Mouse (Mus musculus) heart, embryonic 14.5 days (tissue): Measurements from ENCODE around the gene Pde9a. TPM values are rescaled to one million over a fixed set of nuclear protein-coding genes. Genes with fewer than 3 reads are reported as not detected.

ENCODE experiments used
- ATAC-seq: fragments of 200-750 bp; cut with Nextera tagmentation; 2 replicates; pipeline ENCODE4 v1.8.0; 2017; ENCODE audit warnings: low read depth, moderate TSS enrichment; ENCODE audit not compliant: insufficient number of reproducible peaks, insufficient read depth, low FRiP score
- H3K27ac ChIP-seq, 2 experiments: fragments of 200-500 bp in 1 of 2; fragments of 300-500 bp in 1 of 2; sonication (generic) in 1 of 2; replicated peaks in 1 of 2; 2 replicates each; pipeline ENCODE4 v1.5.1; 2012 to 2014; ENCODE audit warnings: low read depth in 2 of 2, low read length in 2 of 2, control low read depth in 1 of 2, mild to moderate bottlenecking in 1 of 2, mixed read lengths in 1 of 2; ENCODE audit not compliant: control insufficient read depth in 1 of 2, insufficient read depth in 1 of 2
- H3K27me3 ChIP-seq: fragments of 300-500 bp; sonication (generic); 2 replicates; pipeline ENCODE4 v1.6.1; 2014; ENCODE audit warnings: mild to moderate bottlenecking, low read length, control low read depth; ENCODE audit not compliant: control insufficient read depth, insufficient read depth
- H3K36me3 ChIP-seq: fragments of 300-500 bp; sonication (generic); 2 replicates; pipeline ENCODE4 v1.6.1; 2014; ENCODE audit warnings: mild to moderate bottlenecking, control low read depth, low read length, mixed read lengths; ENCODE audit not compliant: control insufficient read depth, insufficient read depth
- H3K4me1 ChIP-seq, 2 experiments: fragments of 200-500 bp in 1 of 2; fragments of 300-500 bp in 1 of 2; sonication (generic) in 1 of 2; 2 replicates each; pipeline ENCODE4 v1.6.1; 2012 to 2014; ENCODE audit warnings: low read length in 2 of 2, control low read depth in 1 of 2, mixed read lengths in 1 of 2; ENCODE audit not compliant: control insufficient read depth in 2 of 2, insufficient read depth in 2 of 2
- H3K4me2 ChIP-seq: fragments of 300-500 bp; sonication (generic); 2 replicates; pipeline ENCODE4 v1.6.1; 2014; ENCODE audit warnings: mild to moderate bottlenecking, low read length
- H3K4me3 ChIP-seq, 2 experiments: fragments of 200-500 bp in 1 of 2; fragments of 300-500 bp in 1 of 2; sonication (generic) in 1 of 2; 2 replicates each; pipeline ENCODE4 v1.5.1; 2012 to 2014; ENCODE audit warnings: low read length in 2 of 2, mild to moderate bottlenecking in 2 of 2, control low read depth in 1 of 2, low read depth in 1 of 2, moderate library complexity in 1 of 2; ENCODE audit not compliant: control insufficient read depth in 1 of 2, insufficient read depth in 1 of 2
- H3K9ac ChIP-seq: fragments of 300-500 bp; sonication (generic); 2 replicates; pipeline ENCODE4 v1.6.1; 2014; ENCODE audit warnings: mild to moderate bottlenecking, low read length
- H3K9me3 ChIP-seq: fragments of 300-500 bp; sonication (generic); 2 replicates; pipeline ENCODE4 v1.6.1; 2016; ENCODE audit warnings: low read length, control low read depth; ENCODE audit not compliant: control insufficient read depth
- WGBS: fragments of 180-500 bp; shearing (Covaris S2); extraction: QIAGEN DNeasy Blood & Tissue Kit; methylation state at CpG from one replicate; pipeline ENCODE4 v1.1.7; 2014; 5-methylcytosine and 5-hydroxymethylcytosine counted together
- polyA plus RNA-seq: library from polyadenylated mRNA; unstranded; fragments of >200 nt; fragmentation: Nextera tagmentation; extraction: Ambion mirVana; gene quantifications from 2 replicates; pipeline ENCODE4 v1.2.1, GENCODE M21; 2014

Pde9a gene
- polyA plus RNA-seq, 1 experiment from 2014 or later, result 9.1 TPM

DNA sequence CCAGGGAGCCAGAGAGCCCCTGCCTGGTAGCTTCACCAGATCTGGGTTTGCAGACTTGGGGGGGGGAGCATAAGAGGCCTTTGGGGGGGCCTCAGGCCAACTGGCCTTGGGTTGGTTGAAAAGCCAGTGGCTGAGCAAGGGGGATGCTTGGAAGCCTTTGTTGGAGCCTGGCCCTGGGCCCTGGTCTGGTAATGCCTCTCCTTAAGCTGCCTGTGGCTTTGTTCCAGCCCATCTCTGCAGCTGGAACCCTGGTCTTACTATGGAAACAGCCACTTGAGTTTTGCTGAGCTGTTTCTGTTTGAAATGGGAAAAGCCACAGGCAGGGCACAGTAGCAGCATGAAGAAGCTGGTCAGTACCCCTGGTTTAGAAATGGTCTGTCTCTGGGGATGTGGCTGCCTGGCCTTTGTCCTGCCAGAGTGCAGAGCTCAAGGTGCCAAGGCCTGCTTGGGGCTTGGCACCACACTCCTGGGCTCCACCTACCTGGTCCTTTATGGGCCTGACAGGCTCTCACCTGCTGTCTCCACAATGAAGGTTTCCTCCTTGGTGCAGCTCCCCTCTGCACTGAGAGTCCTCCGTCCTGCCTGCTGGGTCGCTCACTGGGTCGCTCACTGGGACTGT is 3.5 kb downstream of the Pde9a start:
- Histone ChIP-seq H3K36me3 (no peaks in the 10 kb centered on the region), H3K4me1 (peaks cover 15 to 18% of the 10 kb centered on the region in 2 experiments; a peak in 3 of 4 replicates), H3K9ac (no peak overlapping the region), H3K9me3 (no peaks in the 10 kb centered on the region), H3K4me3 (no peak overlapping the region), H3K27ac (no peak overlapping the region), H3K27me3 (peaks cover 25% of the 10 kb centered on the region), H3K4me2 (no peak overlapping the region)
- ATAC-seq, result no peak
- 90% methylated on average over 3 of the region's 3 CpGs for WGBS

DNA sequence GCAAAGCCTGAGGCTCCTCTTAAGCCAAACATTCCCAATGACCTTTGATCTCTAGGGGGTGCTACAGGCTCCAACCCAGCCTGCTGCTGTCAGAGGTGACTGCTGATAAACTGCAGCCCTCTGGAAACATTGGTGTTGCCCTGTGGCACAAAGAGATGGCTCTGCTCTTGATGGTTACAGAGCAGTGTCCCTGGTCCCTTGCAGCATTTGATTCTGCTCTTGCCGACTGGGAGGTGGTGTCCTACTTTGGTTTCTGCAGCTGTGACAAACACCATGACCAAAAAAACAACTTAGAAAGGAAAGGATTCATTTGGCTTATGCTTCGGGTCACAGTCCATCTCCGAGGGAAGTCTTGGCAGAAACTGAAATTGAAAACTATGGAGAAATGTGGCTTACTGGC is 5.5 kb downstream of the Pde9a start:
- Histone ChIP-seq H3K27me3 (peaks cover 20% of the 10 kb centered on the region), H3K4me2 (no peak overlapping the region), H3K9ac (no peak overlapping the region), H3K9me3 (no peaks in the 10 kb centered on the region), H3K27ac (no peak overlapping the region), H3K36me3 (no peaks in the 10 kb centered on the region), H3K4me1 (peaks cover 6 to 9% of the 10 kb centered on the region in 2 experiments; a peak in 3 of 4 replicates), H3K4me3 (no peak overlapping the region)
- no peak for ATAC-seq
- 46% methylated on average over 3 of the region's 3 CpGs for WGBS

DNA sequence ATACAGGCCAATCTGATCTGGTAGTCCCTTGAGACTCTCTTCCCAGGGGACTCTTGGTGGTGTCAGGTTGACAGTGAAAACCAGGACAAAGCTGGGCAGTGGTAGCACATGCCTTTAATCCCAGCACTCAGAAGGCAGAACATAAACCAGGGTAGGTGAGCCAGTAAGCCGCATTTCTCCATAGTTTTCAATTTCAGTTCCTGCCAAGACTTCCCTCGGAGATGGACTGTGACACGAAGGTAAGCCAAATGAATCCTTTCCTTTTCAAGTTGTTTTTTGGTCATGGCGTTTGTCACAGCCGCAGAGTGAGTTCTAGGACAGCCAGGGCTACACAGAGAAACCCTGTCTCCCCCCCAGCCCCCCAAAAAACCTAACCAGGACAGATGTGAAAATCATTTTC is 6.0 kb downstream of the Pde9a start:
- Histone ChIP-seq H3K4me2 (no peak overlapping the region), H3K27me3 (peaks cover 17% of the 10 kb centered on the region), H3K36me3 (no peaks in the 10 kb centered on the region), H3K4me3 (no peak overlapping the region), H3K4me1 (peaks cover 0 to 4% of the 10 kb centered on the region in 2 experiments; a peak in 1 of 4 replicates), H3K9ac (no peak overlapping the region), H3K9me3 (no peaks in the 10 kb centered on the region), H3K27ac (no peak overlapping the region)
- no peak for ATAC-seq
- 82% methylated on average over 5 of the region's 5 CpGs for WGBS

DNA sequence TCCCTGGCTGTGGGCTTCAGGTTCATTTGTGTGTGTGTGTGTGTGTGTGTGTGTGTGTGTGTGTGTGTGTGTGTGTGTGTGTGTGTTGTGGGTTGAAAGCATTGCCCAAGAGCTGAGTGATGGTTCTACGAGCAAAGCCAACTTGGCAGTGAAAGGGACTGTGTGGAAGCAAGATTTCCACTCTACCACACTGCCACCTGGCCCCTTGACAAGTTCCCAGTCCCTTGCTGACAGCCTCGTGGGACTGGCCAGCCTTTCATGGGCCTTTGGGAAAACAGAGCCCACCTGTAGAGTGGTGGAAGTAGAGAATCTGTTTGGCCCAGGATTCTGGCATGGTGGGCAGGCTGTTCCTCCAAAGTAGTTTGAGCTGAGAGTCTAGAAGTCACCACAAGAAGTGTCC is 7.8 kb downstream of the Pde9a start:
- Histone ChIP-seq H3K4me1 (peaks cover 0 to 4% of the 10 kb centered on the region in 2 experiments; a peak in 1 of 4 replicates), H3K4me2 (no peak overlapping the region), H3K27me3 (no peaks in the 10 kb centered on the region), H3K9me3 (no peaks in the 10 kb centered on the region), H3K27ac (no peak overlapping the region), H3K9ac (no peak overlapping the region), H3K4me3 (no peak overlapping the region), H3K36me3 (no peaks in the 10 kb centered on the region)
- 67% methylated on average over 2 of the region's 2 CpGs for WGBS
- ATAC-seq, result no peak

DNA sequence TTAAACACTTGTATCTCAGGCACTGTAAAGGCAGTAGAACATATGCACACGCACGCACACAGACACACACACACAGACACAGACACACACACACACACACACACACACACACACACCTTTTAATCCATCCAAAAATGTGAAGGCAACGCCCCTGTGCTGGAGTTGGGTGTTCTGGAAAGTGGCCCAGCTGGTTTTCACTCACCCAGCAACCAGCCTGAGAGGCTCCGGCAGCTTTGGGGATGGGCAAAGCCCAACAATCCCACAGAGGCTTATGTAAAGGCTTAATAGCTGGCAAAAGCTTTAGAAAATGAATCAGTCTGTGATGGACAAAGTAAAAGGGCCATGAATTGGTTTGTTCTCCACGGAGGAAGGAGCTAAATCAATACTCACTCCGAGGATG is 14.3 kb downstream of the Pde9a start:
- no peaks in the 10 kb centered on the region for H3K27me3 ChIP-seq
- WGBS, result 89% methylated on average over 6 of the region's 6 CpGs
- H3K4me3 ChIP-seq, result no peak overlapping the region
- no peak overlapping the region for H3K27ac ChIP-seq
- no peak overlapping the region for H3K9ac ChIP-seq
- no peak overlapping the region for H3K4me2 ChIP-seq
- no peak for ATAC-seq
- H3K4me1 ChIP-seq, result peaks cover 6 to 7% of the 10 kb centered on the region in 2 experiments; a peak in 2 of 4 replicates
- no peaks in the 10 kb centered on the region for H3K36me3 ChIP-seq
- no peaks in the 10 kb centered on the region for H3K9me3 ChIP-seq

DNA sequence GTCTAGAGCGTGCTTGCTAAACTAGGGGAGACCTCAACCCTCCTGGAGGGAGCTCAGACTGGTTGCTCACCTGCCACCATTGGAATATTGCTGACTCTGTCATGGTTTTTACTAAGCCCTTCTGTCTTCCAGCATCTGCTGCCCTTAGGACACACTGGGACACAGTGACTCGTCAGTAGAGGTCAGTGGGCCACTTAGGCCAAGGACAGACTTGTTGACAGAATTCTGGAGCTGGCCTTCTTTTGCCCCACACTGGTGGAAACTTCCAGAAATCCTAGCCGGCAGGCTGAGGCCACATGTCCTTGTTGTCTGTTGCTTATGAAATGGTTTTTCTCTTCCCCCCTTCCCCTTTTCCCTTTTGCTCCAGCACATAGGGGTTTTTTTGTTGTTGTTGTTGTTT is 15.2 kb downstream of the Pde9a start:
- Histone ChIP-seq H3K36me3 (no peaks in the 10 kb centered on the region), H3K4me3 (no peak overlapping the region), H3K27ac (no peak overlapping the region), H3K9me3 (no peaks in the 10 kb centered on the region), H3K9ac (no peak overlapping the region), H3K27me3 (no peaks in the 10 kb centered on the region), H3K4me1 (peaks cover 6 to 7% of the 10 kb centered on the region in 2 experiments; a peak in 2 of 4 replicates), H3K4me2 (no peak overlapping the region)
- WGBS, result 52% methylated on average over 3 of the region's 3 CpGs
- ATAC-seq, result no peak

DNA sequence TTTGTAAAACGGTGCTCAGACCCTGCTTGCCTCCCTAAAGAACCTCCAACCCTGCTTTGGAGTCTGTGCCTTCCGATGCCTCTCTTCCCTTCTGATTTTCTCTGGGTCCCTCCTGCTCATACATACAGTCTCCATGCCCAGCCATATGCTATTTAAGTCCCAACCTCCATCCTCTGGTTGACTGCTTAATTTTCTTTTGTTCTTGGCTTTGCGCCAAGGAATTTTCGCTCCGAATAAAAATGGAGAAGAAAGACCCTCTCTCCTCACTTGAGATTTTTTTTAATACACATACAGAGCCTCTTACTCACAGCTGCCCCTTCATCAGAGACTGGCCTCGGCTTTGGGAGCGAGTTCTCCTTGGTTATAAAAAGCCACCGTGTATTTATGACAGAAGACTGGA is 16.7 kb downstream of the Pde9a start:
- Histone ChIP-seq H3K27ac (no peak overlapping the region), H3K9ac (no peak overlapping the region), H3K4me2 (no peak overlapping the region), H3K27me3 (no peaks in the 10 kb centered on the region), H3K36me3 (no peaks in the 10 kb centered on the region), H3K4me1 (peaks cover 6 to 7% of the 10 kb centered on the region in 2 experiments; a peak in 3 of 4 replicates), H3K9me3 (no peaks in the 10 kb centered on the region), H3K4me3 (no peak overlapping the region)
- no peak for ATAC-seq
- WGBS, result 61% methylated on average over 8 of the region's 8 CpGs

DNA sequence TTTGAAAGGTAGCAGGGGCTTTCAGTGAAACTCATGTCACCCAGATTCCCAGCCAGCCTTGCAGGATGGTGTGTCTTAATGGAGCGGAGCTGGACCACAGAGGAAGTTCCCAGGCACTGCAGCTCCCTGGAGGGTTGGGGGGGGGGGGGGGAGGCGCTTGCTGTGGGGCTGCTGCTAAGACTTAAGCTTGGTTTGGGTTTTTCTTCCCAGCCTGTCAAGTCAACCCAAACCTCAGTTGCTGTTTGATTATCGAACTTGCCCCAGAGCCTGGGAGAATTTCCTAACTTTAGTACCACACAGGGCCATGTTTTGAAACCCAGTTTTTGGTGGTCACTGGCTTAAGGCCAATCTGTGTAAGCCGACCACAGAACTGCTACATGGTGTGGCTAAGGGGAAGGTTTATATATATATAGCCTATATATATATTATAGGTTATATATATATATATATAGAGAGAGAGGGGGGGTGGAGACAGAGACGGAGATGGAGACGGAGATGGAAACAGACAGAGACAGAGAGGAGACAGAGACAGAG is 19.8 kb downstream of the Pde9a start:
- H3K4me1 ChIP-seq, result peaks cover 4 to 7% of the 10 kb centered on the region in 2 experiments; a peak in 3 of 4 replicates

More for the DNA sequence above, 19.8 kb downstream of the Pde9a start:
- Histone ChIP-seq H3K36me3 (no peaks in the 10 kb centered on the region), H3K4me2 (no peak overlapping the region), H3K27me3 (no peaks in the 10 kb centered on the region), H3K9me3 (no peaks in the 10 kb centered on the region), H3K4me3 (no peak overlapping the region), H3K27ac (no peak overlapping the region), H3K9ac (no peak overlapping the region)
- 75% methylated on average over 5 of the region's 6 CpGs for WGBS
- no peak for ATAC-seq
